Mouse (Mus musculus) thymus, postnatal 0 days (tissue): ENCODE data around the gene Ccnf. TPM values are rescaled to one million over a fixed set of nuclear protein-coding genes. Genes with fewer than 3 reads are reported as not detected.

Experiments
- DNase-seq: peaks from one replicate; pipeline ENCODE4 v3.0.0-alpha.2; 2015; ENCODE audit warnings: low spot score
- polyA plus RNA-seq: library from polyadenylated mRNA; unstranded; fragments of >200 nt; fragmentation: Nextera tagmentation; extraction: Ambion mirVana; gene quantifications from 2 replicates; pipeline ENCODE4 v1.2.1, GENCODE M21; 2015

Ccnf gene
- polyA plus RNA-seq, 1 experiment from 2014 or later = 74.3 TPM

GRCm38 (mm10) chr17:24224741-24225140 is 26.5 kb downstream of the Ccnf start:
- no peak for DNase-seq

GRCm38 (mm10) chr17:24223513-24223912 is 27.8 kb downstream of the Ccnf start:
- no peak for DNase-seq

- no peak for DNase-seq
These were observed 28.6 kb downstream of the Ccnf start for GRCm38 (mm10) chr17:24222653-24223052.

GRCm38 (mm10) chr17:24220435-24221411 is 30.6 kb downstream of the Ccnf start, which contains the start of gene Tedc2:
TSS of gene Tedc2 (minus strand) at chr17:24220851.
- DNase-seq = peak; percentile 93

- DNase-seq = no peak
These were observed 34.4 kb downstream of the Ccnf start for GRCm38 (mm10) chr17:24216836-24217235.

- no peak for DNase-seq
These were observed 38.1 kb downstream of the Ccnf start for GRCm38 (mm10) chr17:24213186-24213585.

- DNase-seq = no peak
These were observed 38.8 kb downstream of the Ccnf start for GRCm38 (mm10) chr17:24212441-24213018.

- DNase-seq = peak; percentile 34
These were observed 39.4 kb downstream of the Ccnf start for GRCm38 (mm10) chr17:24211631-24212440.

- DNase-seq = no peak
These were observed 40.7 kb downstream of the Ccnf start for GRCm38 (mm10) chr17:24210591-24210990.

GRCm38 (mm10) chr17:24209916-24210240 is 41.4 kb downstream of the Ccnf start:
- DNase-seq = no peak

GRCm38 (mm10) chr17:24209043-24209915 is 42.0 kb downstream of the Ccnf start, which contains the start of gene Ntn3:
TSS of gene Ntn3 (minus strand) at chr17:24209531.
- no peak for DNase-seq

GRCm38 (mm10) chr17:24208641-24209042 is 42.6 kb downstream of the Ccnf start:
- DNase-seq = no peak

GRCm38 (mm10) chr17:24207768-24208640 is 43.3 kb downstream of the Ccnf start:
- DNase-seq = no peak

GRCm38 (mm10) chr17:24206451-24207351 is 44.6 kb downstream of the Ccnf start:
- peak; percentile 33 for DNase-seq

GRCm38 (mm10) chr17:24205908-24206361 is 45.3 kb downstream of the Ccnf start:
- DNase-seq = peak; percentile 21

GRCm38 (mm10) chr17:24205284-24205888 is 45.9 kb downstream of the Ccnf start, which contains the start of gene Tbc1d24:
TSS of gene Tbc1d24 (minus strand) at chr17:24205562.
- peak; percentile 87 for DNase-seq

GRCm38 (mm10) chr17:24204846-24205245 is 46.4 kb downstream of the Ccnf start:
- DNase-seq = no peak
